Mouse (Mus musculus) CH12.LX (cell line): ENCODE measurements around the gene Cramp1l. TPM values are rescaled to one million over a fixed set of nuclear protein-coding genes. Genes with fewer than 3 reads are reported as not detected.

Source experiments
- DNase-seq: peaks from one replicate; pipeline ENCODE4 v3.0.0-alpha.2; 2013; ENCODE audit errors: extremely low read depth
- H3K27ac ChIP-seq: 2 replicates; pipeline ENCODE4 v1.5.1; 2012; ENCODE audit warnings: low read depth, mild to moderate bottlenecking, control low read depth, moderate library complexity; ENCODE audit not compliant: insufficient read depth
- H3K27me3 ChIP-seq: replicated peaks from 2 replicates; pipeline ENCODE3; 2012; ENCODE audit warnings: inconsistent platforms
- H3K36me3 ChIP-seq, 2 experiments: replicated peaks in 1 of 2; 2 replicates each; pipeline versions ENCODE3 to v1.6.1; 2012; ENCODE audit warnings: inconsistent platforms in 1 of 2, low read length in 1 of 2, mild to moderate bottlenecking in 1 of 2, mixed read lengths in 1 of 2, moderate library complexity in 1 of 2; ENCODE audit not compliant: control insufficient read depth in 1 of 2, insufficient read depth in 1 of 2
- H3K4me1 ChIP-seq, 2 experiments: 2 replicates each; pipeline ENCODE4 v1.6.1; 2012; ENCODE audit warnings: inconsistent platforms in 1 of 2, moderate library complexity in 1 of 2; ENCODE audit not compliant: insufficient read depth in 2 of 2, control insufficient read depth in 1 of 2
- H3K4me2 ChIP-seq: 2 replicates; pipeline ENCODE4 v1.6.1; 2012; ENCODE audit warnings: low read depth, mild to moderate bottlenecking, control low read depth; ENCODE audit not compliant: poor library complexity, insufficient read depth, severe bottlenecking
- H3K4me3 ChIP-seq, 3 experiments: fragments of 150-350 bp in 1 of 3; sonication (generic) in 1 of 3; replicated peaks in 1 of 3; 2 replicates each; pipeline versions ENCODE3 to v1.5.1; 2011 to 2012; ENCODE audit warnings: low read depth in 2 of 3, low read length in 2 of 3, mild to moderate bottlenecking in 2 of 3, moderate library complexity in 2 of 3, control low read depth in 1 of 3, improper control_type of control experiment in 1 of 3, inconsistent platforms in 1 of 3, mixed read lengths in 1 of 3; ENCODE audit not compliant: poor library complexity in 1 of 3
- H3K79me2 ChIP-seq: replicated peaks from 2 replicates; pipeline ENCODE4 v1.6.1; 2012; ENCODE audit warnings: mild to moderate bottlenecking, moderate library complexity; ENCODE audit not compliant: control insufficient read depth, poor library complexity, insufficient read depth, severe bottlenecking; ENCODE audit errors: extremely low read depth
- H3K9ac ChIP-seq: 2 replicates; pipeline ENCODE4 v1.6.1; 2012; ENCODE audit warnings: low read depth, mild to moderate bottlenecking, control low read depth, moderate library complexity; ENCODE audit not compliant: insufficient read depth
- H3K9me3 ChIP-seq: replicated peaks from 2 replicates; pipeline ENCODE3; 2012; ENCODE audit warnings: low read length, inconsistent platforms, mixed read lengths
- BHLHE40 ChIP-seq: IDR thresholded peaks from 2 replicates; pipeline ENCODE4 v1.6.1; 2011; ENCODE audit warnings: mild to moderate bottlenecking, low read depth, low read length, improper control_type of control experiment
- CHD1 ChIP-seq: IDR thresholded peaks from 2 replicates; pipeline ENCODE4 v1.6.1; 2012; ENCODE audit warnings: low read depth, low read length, improper control_type of control experiment, inconsistent platforms
- CHD2 ChIP-seq: IDR thresholded peaks from 2 replicates; pipeline ENCODE4 v1.6.1; 2011; ENCODE audit warnings: low read length, improper control_type of control experiment
- CTCF ChIP-seq, 2 experiments: IDR thresholded peaks in 1 of 2; conservative IDR thresholded peaks in 1 of 2; 2 replicates each; pipeline ENCODE4 v1.5.1; 2011 to 2012; ENCODE audit warnings: low read depth in 2 of 2, low read length in 2 of 2, improper control_type of control experiment in 1 of 2, inconsistent platforms in 1 of 2, mild to moderate bottlenecking in 1 of 2, moderate library complexity in 1 of 2
- E2F4 ChIP-seq: IDR thresholded peaks from 2 replicates; pipeline ENCODE4 v1.6.1; 2011; ENCODE audit warnings: low read depth, low read length, improper control_type of control experiment; ENCODE audit not compliant: insufficient replicate concordance
- JUN ChIP-seq: IDR thresholded peaks from 2 replicates; pipeline ENCODE4 v1.6.1; 2011; ENCODE audit warnings: low read depth, mild to moderate bottlenecking, low read length, improper control_type of control experiment, moderate library complexity; ENCODE audit not compliant: insufficient read depth
- MAX ChIP-seq: IDR thresholded peaks from 2 replicates; pipeline ENCODE4 v1.6.1; 2011; ENCODE audit warnings: low read length, improper control_type of control experiment
- MEF2A ChIP-seq: IDR thresholded peaks from 2 replicates; pipeline ENCODE4 v1.6.1; 2014; ENCODE audit warnings: low read depth, mild to moderate bottlenecking, inconsistent platforms, low read length, improper control_type of control experiment, borderline replicate concordance
- PAX5 ChIP-seq: IDR thresholded peaks from 2 replicates; pipeline ENCODE4 v1.6.1; 2012; ENCODE audit warnings: low read length, inconsistent platforms, mixed read lengths
- POLR2AphosphoS2 ChIP-seq: IDR thresholded peaks from 2 replicates; pipeline ENCODE4 v1.6.1; 2011; ENCODE audit warnings: low read depth, low read length, improper control_type of control experiment
- RAD21 ChIP-seq: IDR thresholded peaks from 2 replicates; pipeline ENCODE4 v1.6.1; 2011; ENCODE audit warnings: low read depth, mild to moderate bottlenecking, low read length, improper control_type of control experiment, moderate library complexity
- UBTF ChIP-seq: IDR thresholded peaks from 2 replicates; pipeline ENCODE4 v1.6.1; 2012; ENCODE audit warnings: low read depth, mild to moderate bottlenecking, inconsistent platforms, low read length, improper control_type of control experiment, moderate library complexity
- USF1 ChIP-seq: IDR thresholded peaks from 2 replicates; pipeline ENCODE4 v1.6.1; 2014; ENCODE audit warnings: low read depth, mild to moderate bottlenecking, inconsistent platforms, low read length, improper control_type of control experiment
- USF2 ChIP-seq: conservative IDR thresholded peaks from 2 replicates; pipeline ENCODE4 v1.6.1; 2011; ENCODE audit warnings: low read depth, low read length, improper control_type of control experiment
- ZC3H11A ChIP-seq: IDR thresholded peaks from 2 replicates; pipeline ENCODE4 v1.6.1; 2012; ENCODE audit warnings: low read depth, mild to moderate bottlenecking, inconsistent platforms, low read length, improper control_type of control experiment
- ZMIZ1 ChIP-seq: IDR thresholded peaks from 2 replicates; pipeline ENCODE4 v1.6.1; 2012; ENCODE audit warnings: low read depth, mild to moderate bottlenecking, inconsistent platforms, low read length, improper control_type of control experiment
- dilution Hi-C: fragments of 300-500 bp; cut with MboI; formaldehyde crosslinking; loops from 2 replicates; pipeline ENCODE4 v1.14.3; 2020; ENCODE audit warnings: low sequenced_read_pairs; ENCODE audit not compliant: extremely low pct_unique_long_range_greater_than_20kb, extremely low pct_ligation_motif_present
- in situ Hi-C: fragments of 300-500 bp; cut with MboI; formaldehyde crosslinking; loops from 3 replicates; pipeline ENCODE4 v1.14.3; 2019; ENCODE audit warnings: low sequenced_read_pairs, low pct_ligation_motif_present, low pct_unique_long_range_greater_than_20kb, mixed read lengths
- polyA plus RNA-seq: library from polyadenylated mRNA; unstranded; fragments of >175 nt; gene quantifications from 2 replicates; pipeline ENCODE4 v1.2.1, GENCODE M21; 2012; ENCODE audit warnings: low read depth; ENCODE audit not compliant: insufficient read length
- total RNA-seq, 2 experiments: library from RNA; depleted of rRNA; stranded (reverse); fragments of 300-350 nt in 1 of 2; fragments of >200 nt in 1 of 2; gene quantifications; 2 replicates each; pipeline ENCODE4 v1.2.3; 2012 to 2014

The Cramp1l gene
- total and polyA plus RNA-seq, 3 experiments: 2.1 to 6.9 (median 4.3) TPM

- no peak overlapping the region for H3K4me3 ChIP-seq
- no peak overlapping the region for H3K27ac ChIP-seq
- dilution Hi-C loops: no loop called here
- H3K79me2 ChIP-seq: no peaks in the 10 kb centered on the region
- no peaks in the 10 kb centered on the region for H3K27me3 ChIP-seq
- in situ Hi-C loops: no loop called here
- H3K4me2 ChIP-seq: no peak overlapping the region
- no peak for TF ChIP-seq CTCF (conservative IDR thresholded peaks at IDR 0.05 in 1 of 2, IDR thresholded peaks at IDR 0.05 in 1 of 2; ENCODE audit: low read depth in 2 of 2, low read length in 2 of 2)
- TF ChIP-seq UBTF: no peak
- no peak for TF ChIP-seq USF1
- TF ChIP-seq ZMIZ1: no peak
- TF ChIP-seq RAD21: no peak
- no peak for TF ChIP-seq E2F4
- TF ChIP-seq USF2: no peak
- TF ChIP-seq CHD2: no peak
- TF ChIP-seq PAX5: no peak
- TF ChIP-seq POLR2AphosphoS2: no peak
- no peak for TF ChIP-seq ZC3H11A
- TF ChIP-seq JUN: no peak
- no peak for TF ChIP-seq CHD1
- no peak for TF ChIP-seq MEF2A
- TF ChIP-seq BHLHE40: no peak
- no peak for TF ChIP-seq MAX
- H3K9me3 ChIP-seq: no peaks in the 10 kb centered on the region
- H3K9ac ChIP-seq: no peak overlapping the region
- H3K36me3 ChIP-seq: peaks cover 80 to 99% of the 10 kb centered on the region in 2 experiments
- no peak for DNase-seq
- no peaks in the 10 kb centered on the region for H3K4me1 ChIP-seq
These were observed 101.6 kb downstream of the Cramp1l start for GRCm38 (mm10) chr17:24913984-24914383.

Other genes with a start within 250 kb of the Cramp1l start
Only the 20 nearest of the 23 such genes appear.
- 0.08 and 0.30 TPM in 2 replicates for gene Meiob, start 211.5 kb downstream of the Cramp1l start, total RNA-seq (2012; rRNA removed)
- 0.22 and 0.40 TPM in 2 replicates for gene Meiob, start 211.5 kb downstream of the Cramp1l start, total RNA-seq (2014; rRNA removed)
- 0.15 and 0.23 TPM in 2 replicates for gene Meiob, start 211.5 kb downstream of the Cramp1l start, polyA plus RNA-seq
- 28.1 and 31.0 TPM in 2 replicates for gene Hagh, start 175.6 kb downstream of the Cramp1l start, total RNA-seq (2012; rRNA removed)
- gene Hagh, start 175.6 kb downstream of the Cramp1l start, total RNA-seq (2014; rRNA removed): 27.3 and 28.1 TPM in 2 replicates
- 18.1 and 18.9 TPM in 2 replicates for gene Hagh, start 175.6 kb downstream of the Cramp1l start, polyA plus RNA-seq
- gene Fahd1, start 165.4 kb downstream of the Cramp1l start, total RNA-seq (2012; rRNA removed): 8.0 and 8.2 TPM in 2 replicates
- gene Fahd1, start 165.4 kb downstream of the Cramp1l start, total RNA-seq (2014; rRNA removed): 6.3 and 7.3 TPM in 2 replicates
- gene Fahd1, start 165.4 kb downstream of the Cramp1l start, polyA plus RNA-seq: 5.2 and 5.8 TPM in 2 replicates
- 5.5 and 9.8 TPM in 2 replicates for gene Igfals, start 149.8 kb downstream of the Cramp1l start, total RNA-seq (2012; rRNA removed)
- 5.0 and 5.4 TPM in 2 replicates for gene Igfals, start 149.8 kb downstream of the Cramp1l start, total RNA-seq (2014; rRNA removed)
- 5.1 and 6.3 TPM in 2 replicates for gene Igfals, start 149.8 kb downstream of the Cramp1l start, polyA plus RNA-seq
- 70.9 and 86.9 TPM in 2 replicates for gene Nubp2, start 129.4 kb downstream of the Cramp1l start, total RNA-seq (2012; rRNA removed)
- gene Nubp2, start 129.4 kb downstream of the Cramp1l start, total RNA-seq (2014; rRNA removed): 74.3 and 89.1 TPM in 2 replicates
- 109 and 124 TPM in 2 replicates for gene Nubp2, start 129.4 kb downstream of the Cramp1l start, polyA plus RNA-seq
- 23.3 and 27.3 TPM in 2 replicates for gene Spsb3, start 129.1 kb downstream of the Cramp1l start, total RNA-seq (2012; rRNA removed)
- gene Spsb3, start 129.1 kb downstream of the Cramp1l start, total RNA-seq (2014; rRNA removed): 21.1 and 21.3 TPM in 2 replicates
- 13.3 and 14.4 TPM in 2 replicates for gene Spsb3, start 129.1 kb downstream of the Cramp1l start, polyA plus RNA-seq
- gene Eme2, start 120.7 kb downstream of the Cramp1l start, total RNA-seq (2012; rRNA removed): 19.7 and 33.1 TPM in 2 replicates
- gene Eme2, start 120.7 kb downstream of the Cramp1l start, total RNA-seq (2014; rRNA removed): 12.7 and 13.5 TPM in 2 replicates
- gene Eme2, start 120.7 kb downstream of the Cramp1l start, polyA plus RNA-seq: 16.9 and 19.1 TPM in 2 replicates
- gene Mrps34, start 120.7 kb downstream of the Cramp1l start, total RNA-seq (2012; rRNA removed): 57.2 and 61.7 TPM in 2 replicates
- gene Mrps34, start 120.7 kb downstream of the Cramp1l start, total RNA-seq (2014; rRNA removed): 50.9 and 56.5 TPM in 2 replicates
- gene Mrps34, start 120.7 kb downstream of the Cramp1l start, polyA plus RNA-seq: 73.5 and 80.5 TPM in 2 replicates
- 16.7 and 22.0 TPM in 2 replicates for gene Nme3, start 119.3 kb downstream of the Cramp1l start, total RNA-seq (2012; rRNA removed)
- 11.4 and 11.9 TPM in 2 replicates for gene Nme3, start 119.3 kb downstream of the Cramp1l start, total RNA-seq (2014; rRNA removed)
- gene Nme3, start 119.3 kb downstream of the Cramp1l start, polyA plus RNA-seq: 13.8 and 14.4 TPM in 2 replicates
- 34.1 and 34.2 TPM in 2 replicates for gene Mapk8ip3, start 78.8 kb downstream of the Cramp1l start, total RNA-seq (2012; rRNA removed)
- gene Mapk8ip3, start 78.8 kb downstream of the Cramp1l start, total RNA-seq (2014; rRNA removed): 14.5 and 15.8 TPM in 2 replicates
- gene Mapk8ip3, start 78.8 kb downstream of the Cramp1l start, polyA plus RNA-seq: 41.4 and 44.0 TPM in 2 replicates
- 33.5 and 48.9 TPM in 2 replicates for gene Jpt2, start 55.1 kb downstream of the Cramp1l start, total RNA-seq (2012; rRNA removed)
- gene Jpt2, start 55.1 kb downstream of the Cramp1l start, total RNA-seq (2014; rRNA removed): 67.6 and 70.9 TPM in 2 replicates
- 60.2 and 62.9 TPM in 2 replicates for gene Jpt2, start 55.1 kb downstream of the Cramp1l start, polyA plus RNA-seq
- 16.6 and 24.4 TPM in 2 replicates for gene Ift140, start 297 bp upstream of the Cramp1l start, total RNA-seq (2012; rRNA removed)
- 26.4 and 27.0 TPM in 2 replicates for gene Ift140, start 297 bp upstream of the Cramp1l start, total RNA-seq (2014; rRNA removed)
- 33.4 and 34.8 TPM in 2 replicates for gene Ift140, start 297 bp upstream of the Cramp1l start, polyA plus RNA-seq
- gene Tmem204, start 67.8 kb upstream of the Cramp1l start, total RNA-seq (2012; rRNA removed): 0.08 TPM in 1 of 2 replicates, not detected in the other
- gene Tmem204, start 67.8 kb upstream of the Cramp1l start, total RNA-seq (2014; rRNA removed): not detected in 2 replicates
- gene Tmem204, start 67.8 kb upstream of the Cramp1l start, polyA plus RNA-seq: 1.6 and 1.9 TPM in 2 replicates
- 28.4 and 42.5 TPM in 2 replicates for gene Telo2, start 100.2 kb upstream of the Cramp1l start, total RNA-seq (2012; rRNA removed)
- 25.5 and 27.9 TPM in 2 replicates for gene Telo2, start 100.2 kb upstream of the Cramp1l start, total RNA-seq (2014; rRNA removed)
- 34.9 and 38.8 TPM in 2 replicates for gene Telo2, start 100.2 kb upstream of the Cramp1l start, polyA plus RNA-seq
- not detected in 2 replicates for gene Ptx4, start 105.0 kb upstream of the Cramp1l start, total RNA-seq (2012; rRNA removed)
- not detected in 2 replicates for gene Ptx4, start 105.0 kb upstream of the Cramp1l start, total RNA-seq (2014; rRNA removed)
- not detected in 2 replicates for gene Ptx4, start 105.0 kb upstream of the Cramp1l start, polyA plus RNA-seq
- gene Clcn7, start 117.6 kb upstream of the Cramp1l start, total RNA-seq (2012; rRNA removed): 11.6 and 12.6 TPM in 2 replicates
- 8.3 and 8.6 TPM in 2 replicates for gene Clcn7, start 117.6 kb upstream of the Cramp1l start, total RNA-seq (2014; rRNA removed)
- gene Clcn7, start 117.6 kb upstream of the Cramp1l start, polyA plus RNA-seq: 14.2 and 14.3 TPM in 2 replicates
- gene Ccdc154, start 146.7 kb upstream of the Cramp1l start, total RNA-seq (2012; rRNA removed): 0.04 and 0.08 TPM in 2 replicates
- not detected in 2 replicates for gene Ccdc154, start 146.7 kb upstream of the Cramp1l start, total RNA-seq (2014; rRNA removed)
- gene Ccdc154, start 146.7 kb upstream of the Cramp1l start, polyA plus RNA-seq: not detected in 2 replicates
- not detected in 2 replicates for gene Gm38655, start 159.7 kb upstream of the Cramp1l start, total RNA-seq (2012; rRNA removed)
- not detected in 2 replicates for gene Gm38655, start 159.7 kb upstream of the Cramp1l start, total RNA-seq (2014; rRNA removed)
- gene Gm38655, start 159.7 kb upstream of the Cramp1l start, polyA plus RNA-seq: not detected in 2 replicates
- 18.7 and 22.3 TPM in 2 replicates for gene BC003965, start 168.8 kb upstream of the Cramp1l start, total RNA-seq (2012; rRNA removed)
- 24.7 and 25.4 TPM in 2 replicates for gene BC003965, start 168.8 kb upstream of the Cramp1l start, total RNA-seq (2014; rRNA removed)
- 24.9 and 25.1 TPM in 2 replicates for gene BC003965, start 168.8 kb upstream of the Cramp1l start, polyA plus RNA-seq
- gene Unkl, start 172.6 kb upstream of the Cramp1l start, total RNA-seq (2012; rRNA removed): 11.4 and 12.0 TPM in 2 replicates
- 14.3 and 14.7 TPM in 2 replicates for gene Unkl, start 172.6 kb upstream of the Cramp1l start, total RNA-seq (2014; rRNA removed)
- gene Unkl, start 172.6 kb upstream of the Cramp1l start, polyA plus RNA-seq: 14.6 and 17.2 TPM in 2 replicates